Mouse (Mus musculus) thymus, postnatal 0 days (tissue): ENCODE results near the gene Zpr1. TPM values are rescaled to one million over a fixed set of nuclear protein-coding genes. Genes with fewer than 3 reads are reported as not detected.

Source experiments
- DNase-seq: peaks from one replicate; pipeline ENCODE4 v3.0.0-alpha.2; 2015; ENCODE audit warnings: low spot score
- polyA plus RNA-seq: library from polyadenylated mRNA; unstranded; fragments of >200 nt; fragmentation: Nextera tagmentation; extraction: Ambion mirVana; gene quantifications from 2 replicates; pipeline ENCODE4 v1.2.1, GENCODE M21; 2015

Gene Zpr1
- polyA plus RNA-seq, result 54.9 and 58.3 TPM in 2 replicates

- peak; percentile 92 for DNase-seq
Measured at GRCm38 (mm10) chr9:46272677-46273454, at the start of gene Zpr1. Zpr1 (plus strand) TSS chr9:46273064.

GRCm38 (mm10) chr9:46223090-46223489, 49.8 kb upstream of the Zpr1 start:
- DNase-seq, result no peak

- no peak for DNase-seq
Measured at GRCm38 (mm10) chr9:46224101-46224500, 48.8 kb upstream of the Zpr1 start.

- DNase-seq, result no peak
Measured at GRCm38 (mm10) chr9:46224945-46225660, 47.8 kb upstream of the Zpr1 start.

GRCm38 (mm10) chr9:46227064-46227614, 45.7 kb upstream of the Zpr1 start:
- DNase-seq, result no peak

- no peak for DNase-seq
Measured at GRCm38 (mm10) chr9:46228491-46228890, 44.4 kb upstream of the Zpr1 start, which contains the start of gene Apoa1. Apoa1 (plus strand) TSS chr9:46228580.

- DNase-seq, result peak; percentile 76
Measured at GRCm38 (mm10) chr9:46229573-46230449, 43.1 kb upstream of the Zpr1 start.

- DNase-seq, result no peak
Measured at GRCm38 (mm10) chr9:46230450-46230975, 42.4 kb upstream of the Zpr1 start.

- DNase-seq, result no peak
Measured at GRCm38 (mm10) chr9:46235196-46235595, 37.7 kb upstream of the Zpr1 start.

GRCm38 (mm10) chr9:46235596-46235648, 37.4 kb upstream of the Zpr1 start, which contains the start of gene Apoc3:
Apoc3 (minus strand) TSS chr9:46235636.
- DNase-seq, result no peak

GRCm38 (mm10) chr9:46235649-46236048, 37.2 kb upstream of the Zpr1 start:
- no peak for DNase-seq

- no peak for DNase-seq
Measured at GRCm38 (mm10) chr9:46238850-46239249, 34.0 kb upstream of the Zpr1 start.

GRCm38 (mm10) chr9:46240526-46241153, 32.2 kb upstream of the Zpr1 start, which contains the start of gene Apoa4:
Apoa4 (plus strand) TSS chr9:46240696.
- no peak for DNase-seq

GRCm38 (mm10) chr9:46241818-46242217, 31.0 kb upstream of the Zpr1 start:
- DNase-seq, result no peak

GRCm38 (mm10) chr9:46243122-46243521, 29.7 kb upstream of the Zpr1 start:
- no peak for DNase-seq

GRCm38 (mm10) chr9:46243584-46243983, 29.3 kb upstream of the Zpr1 start:
- DNase-seq, result no peak

GRCm38 (mm10) chr9:46246752-46247324, 26.0 kb upstream of the Zpr1 start:
- peak; percentile 62 for DNase-seq

GRCm38 (mm10) chr9:46256177-46256576, 16.7 kb upstream of the Zpr1 start:
- no peak for DNase-seq

- DNase-seq, result no peak
Measured at GRCm38 (mm10) chr9:46256658-46257385, 16.0 kb upstream of the Zpr1 start.

GRCm38 (mm10) chr9:46257546-46257945, 15.3 kb upstream of the Zpr1 start:
- no peak for DNase-seq
